Mouse (Mus musculus) gastrocnemius, postnatal 25 days (tissue): ENCODE data around the gene Gnb1l. TPM values are rescaled to one million over a fixed set of nuclear protein-coding genes. Genes with fewer than 3 reads are reported as not detected.
A peak's percentile ranks its signal among the peaks of the same experiment; 100 is the strongest.

ENCODE experiments used
- DNase-seq: peaks from one replicate; pipeline ENCODE4 v3.0.0; 2022
- total RNA-seq, 2 experiments: library from RNA; stranded (reverse); gene quantifications; 1 replicate in 1 of 2; 2 replicates in 1 of 2; pipeline ENCODE4 v1.2.3; 2021

The Gnb1l gene
- total RNA-seq, 2 experiments from 2014 or later: 3.4 to 3.6 TPM

DNA sequence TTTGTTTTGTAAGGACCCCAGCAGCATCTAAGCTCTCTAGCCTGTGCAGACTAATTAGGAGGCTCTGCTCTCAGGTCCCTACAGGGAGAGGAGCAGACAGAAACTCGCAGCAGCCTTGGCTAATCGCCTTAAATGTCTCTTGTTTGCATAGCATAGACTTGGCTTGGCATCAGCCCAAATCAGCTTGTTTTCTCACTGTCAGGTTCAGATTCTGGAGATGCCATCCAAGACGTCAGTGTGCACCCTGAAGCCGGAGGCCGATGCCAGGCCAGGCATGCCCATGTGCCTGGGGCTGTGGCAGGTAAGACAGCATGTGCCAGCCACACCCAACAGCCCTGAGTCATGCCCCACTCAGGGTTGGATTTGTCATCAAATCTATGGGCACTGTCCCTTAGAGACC lies 49.4 kb downstream of the Gnb1l start:
- no peak for DNase-seq

DNA sequence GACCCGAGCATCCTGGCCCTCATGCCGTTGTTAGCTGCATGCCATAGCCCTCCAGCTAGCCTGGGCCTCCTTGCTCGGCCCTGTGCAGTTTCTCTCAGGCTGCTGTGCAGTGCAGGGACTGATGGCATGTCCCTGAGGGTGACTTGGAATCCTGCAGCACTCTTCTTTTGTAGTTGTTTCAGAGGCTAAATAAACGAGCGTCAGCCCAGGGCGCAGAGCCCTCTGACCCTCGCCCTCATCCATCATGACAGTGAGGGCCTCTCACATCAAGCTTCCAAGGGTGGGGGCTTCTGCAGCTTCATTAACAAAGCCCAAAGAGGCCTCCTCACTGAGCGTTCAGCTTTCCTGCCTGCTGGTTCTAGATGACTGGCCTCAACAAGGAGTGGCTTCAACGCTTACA lies 53.1 kb downstream of the Gnb1l start:
- DNase-seq: no peak

DNA sequence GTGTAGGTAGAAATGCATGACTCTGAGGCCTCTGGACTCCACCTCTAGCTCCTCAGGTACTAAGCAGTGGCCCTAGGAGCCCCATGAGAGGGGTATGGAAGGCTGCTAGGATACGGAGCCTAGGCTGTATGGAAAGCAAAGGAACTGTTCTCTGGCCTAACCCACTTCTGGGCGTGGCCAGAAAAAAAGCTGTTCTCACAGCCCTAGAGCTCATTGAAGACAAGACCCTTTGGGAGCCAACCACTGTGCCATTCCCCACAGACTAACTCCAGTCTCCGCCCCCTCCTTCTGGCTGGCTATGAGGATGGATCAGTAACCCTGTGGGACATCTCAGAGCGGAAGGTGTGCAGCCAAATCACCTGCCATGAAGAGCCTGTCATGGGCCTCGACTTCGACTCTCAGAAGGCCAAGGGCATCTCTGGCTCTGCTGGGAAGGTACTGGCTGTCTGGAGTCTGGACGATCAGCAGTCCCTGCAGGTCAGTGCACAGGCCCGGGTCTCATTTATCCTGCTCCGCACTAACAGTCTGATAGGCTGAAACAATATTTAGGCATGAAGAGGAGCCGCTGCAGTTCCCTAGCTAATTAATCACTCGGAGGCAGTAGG lies 53.7 kb downstream of the Gnb1l start:
- DNase-seq: no peak

DNA sequence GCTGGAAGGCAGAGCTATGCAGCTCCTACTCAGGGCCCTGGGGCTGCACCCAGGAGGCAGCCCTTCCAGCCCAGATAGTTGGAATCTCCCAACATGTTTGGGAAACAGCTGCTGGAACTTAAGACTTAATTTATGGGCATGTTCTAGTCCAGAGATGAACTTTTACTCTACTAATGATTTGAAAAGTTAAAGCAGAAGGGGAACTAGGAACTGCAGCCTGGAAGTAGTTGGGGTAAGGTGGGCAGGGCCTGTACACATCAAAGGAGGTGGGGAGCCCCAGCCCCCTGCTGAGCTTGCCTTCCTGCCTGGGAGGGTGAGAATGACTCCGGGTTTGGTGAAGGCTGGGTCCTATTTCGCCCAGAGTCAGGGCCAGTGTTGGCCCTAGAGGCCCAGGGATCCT lies 56.2 kb downstream of the Gnb1l start:
- DNase-seq: no peak

DNA sequence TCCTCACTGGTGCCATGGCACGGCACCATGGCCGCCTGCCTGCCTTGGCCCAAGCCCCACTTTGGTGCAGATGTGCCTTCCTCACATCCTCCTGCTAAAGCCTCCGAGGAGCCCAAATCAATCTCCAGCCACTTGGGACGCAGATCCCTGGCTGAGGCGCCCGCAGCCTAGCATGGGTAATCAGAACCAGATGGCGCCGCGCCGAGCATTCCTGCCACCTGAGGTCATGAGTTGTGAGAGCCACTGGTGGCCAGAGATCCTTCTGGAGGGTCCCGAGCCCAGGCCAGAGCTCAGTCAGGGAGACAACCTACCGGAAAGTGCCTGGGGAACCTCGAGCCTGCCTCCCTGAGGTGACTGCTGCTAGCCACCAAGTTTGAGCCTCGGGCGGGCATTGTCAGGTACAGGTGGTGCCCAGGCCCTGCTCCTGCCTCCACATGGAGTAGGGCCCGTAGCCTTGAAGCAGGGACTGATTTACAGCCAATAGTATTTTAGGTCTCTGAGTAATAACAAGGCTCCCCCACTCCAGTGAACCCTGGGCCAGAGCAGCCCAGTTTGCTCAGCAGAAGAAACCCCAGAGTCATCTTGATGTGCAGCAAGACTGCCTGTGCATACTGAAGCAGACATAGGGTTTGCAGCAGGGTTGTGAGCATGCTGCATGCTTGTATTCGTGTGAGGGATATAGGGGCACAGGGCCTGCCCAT lies 56.9 kb downstream of the Gnb1l start:
- peak; percentile 45 for DNase-seq

DNA sequence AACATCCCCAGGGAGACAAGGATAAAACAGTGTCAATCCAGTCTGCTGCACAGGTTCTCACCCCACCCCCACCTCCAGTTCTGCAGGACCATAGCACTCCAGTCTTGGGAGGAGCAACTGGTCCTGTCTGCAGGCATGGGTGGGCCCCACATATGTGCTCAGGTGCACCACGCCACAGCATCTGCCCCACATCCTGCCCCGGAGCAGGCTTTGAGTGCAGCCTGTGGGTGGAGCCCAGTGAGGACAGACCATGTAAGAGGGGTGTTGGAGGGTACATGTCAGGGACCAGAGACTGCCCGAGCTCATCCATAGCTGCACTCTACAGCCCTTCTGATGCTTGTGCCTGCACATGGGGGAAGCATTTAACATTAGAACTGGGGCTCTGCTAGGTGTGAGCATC lies 57.9 kb downstream of the Gnb1l start:
- no peak for DNase-seq

DNA sequence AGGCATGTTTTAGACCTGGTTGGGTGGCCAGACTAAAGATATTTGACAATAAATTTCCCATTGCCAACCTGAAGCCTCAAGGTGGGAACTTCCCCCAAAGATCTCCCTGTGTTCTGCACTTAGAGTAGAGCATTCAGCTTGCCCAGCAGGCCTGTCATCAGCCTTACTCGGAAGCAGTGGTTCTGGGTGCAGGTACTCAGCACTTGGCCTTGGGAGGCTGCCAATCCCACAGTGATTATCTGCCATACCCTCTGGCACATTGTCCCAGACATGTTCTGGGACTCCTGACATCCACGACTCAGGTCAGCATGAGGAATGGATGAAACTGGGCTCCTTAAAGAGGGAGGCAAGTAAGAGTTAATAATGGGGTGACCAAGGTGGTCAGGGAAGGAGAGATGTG lies 66.0 kb downstream of the Gnb1l start:
- no peak for DNase-seq

DNA sequence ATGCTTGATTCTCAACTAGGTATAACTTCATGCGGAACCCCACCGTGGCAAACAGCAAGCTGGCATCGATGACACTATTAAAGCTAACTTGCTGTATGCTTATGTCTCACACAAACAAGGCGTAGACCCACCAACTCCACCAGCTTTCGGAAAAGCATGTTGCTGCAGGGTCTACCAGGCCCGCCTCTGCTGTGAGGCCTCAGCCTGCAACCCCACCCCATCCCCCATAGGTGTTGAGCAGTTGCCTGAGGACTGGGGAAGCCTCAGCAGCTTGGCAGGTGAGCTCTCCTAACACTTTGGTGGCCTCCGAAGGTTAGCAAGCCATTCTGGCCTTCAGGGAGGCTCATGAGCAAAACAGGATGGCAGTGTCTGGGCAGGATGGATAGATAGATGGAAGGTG lies 70.1 kb downstream of the Gnb1l start:
- no peak for DNase-seq

DNA sequence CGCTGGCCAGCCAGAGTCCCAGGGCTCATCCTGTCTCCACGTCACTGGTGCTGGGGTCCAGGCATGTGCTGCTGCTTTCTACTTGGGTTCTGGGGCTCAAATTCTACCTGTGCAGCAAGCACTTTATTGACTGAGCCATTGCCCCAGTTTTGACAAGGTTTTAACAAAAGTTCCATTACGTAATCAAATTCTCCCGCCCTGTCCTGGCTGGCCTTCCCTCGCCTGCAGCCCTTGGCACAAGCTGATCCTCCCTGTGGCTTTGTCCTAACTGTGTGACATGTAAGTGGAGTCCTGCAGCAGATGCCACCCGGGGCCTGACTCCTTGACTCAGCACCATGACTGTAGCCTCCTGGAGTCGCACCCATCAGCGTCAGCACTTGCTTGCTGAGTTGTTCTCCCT lies 75.7 kb downstream of the Gnb1l start:
- no peak for DNase-seq

DNA sequence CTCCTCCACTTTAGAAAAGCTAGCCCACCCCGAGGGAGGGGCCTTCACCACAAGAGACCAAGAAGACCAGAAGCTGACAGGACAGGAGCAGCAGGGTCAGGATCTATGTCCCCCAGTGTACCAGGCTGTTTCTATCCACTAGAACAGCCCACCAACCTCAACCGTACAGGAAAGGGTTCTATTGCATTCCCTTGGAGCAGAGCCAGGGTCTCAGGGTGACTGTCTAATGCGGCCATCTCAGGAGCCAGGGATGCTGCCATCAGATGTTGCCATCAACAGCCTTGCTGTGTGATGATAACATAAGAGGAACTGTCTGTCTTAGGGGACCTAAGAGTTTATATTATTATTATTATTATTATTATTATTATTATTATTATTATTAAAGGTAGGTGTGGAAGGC lies 78.6 kb downstream of the Gnb1l start:
- DNase-seq: no peak

DNA sequence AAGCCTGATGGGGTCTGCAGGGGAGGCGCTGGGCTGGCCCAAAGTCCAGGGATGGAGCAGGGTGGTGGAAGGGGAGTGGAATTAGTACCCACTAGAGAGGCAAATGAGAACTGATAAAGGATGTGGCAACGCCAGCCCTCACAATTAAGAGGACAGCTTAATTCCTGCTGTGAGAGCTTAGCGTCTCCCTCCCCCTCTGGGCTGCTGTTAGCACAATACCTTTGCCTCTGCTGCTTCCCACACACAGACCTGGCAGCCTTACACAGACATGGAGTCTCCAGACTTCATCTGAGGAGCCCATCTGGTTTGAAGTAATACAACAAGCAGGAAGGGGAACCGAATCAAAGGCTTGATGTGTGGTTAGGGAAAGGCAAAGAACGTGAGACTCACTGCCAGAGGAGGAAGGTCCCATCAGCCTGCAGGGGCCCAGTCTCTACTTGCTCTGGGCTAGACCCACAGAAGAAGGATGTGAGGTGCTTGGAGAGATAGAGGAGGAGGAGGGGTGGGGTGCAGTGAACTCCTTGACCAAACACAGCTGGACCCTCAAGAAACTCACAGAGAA lies 79.2 kb downstream of the Gnb1l start:
- no peak for DNase-seq

DNA sequence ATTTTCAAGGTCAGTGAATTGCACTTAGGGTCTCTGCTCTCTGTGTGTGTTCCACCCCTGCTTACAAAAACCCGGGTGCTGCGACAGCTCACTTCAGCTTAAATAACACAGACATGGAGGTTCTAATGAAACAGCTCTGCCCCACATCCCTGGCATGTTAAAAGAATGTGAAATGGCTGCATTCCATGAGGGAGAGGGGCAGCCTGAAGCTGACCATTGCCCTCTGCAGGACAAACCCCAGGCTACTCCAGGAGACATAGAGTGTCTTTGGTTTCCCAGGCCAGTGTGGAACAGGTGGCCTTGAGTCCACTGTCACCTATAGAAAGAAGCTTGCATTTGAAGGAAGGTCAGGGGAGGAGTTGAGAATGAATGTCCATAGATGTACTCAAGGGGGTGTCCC lies 81.9 kb downstream of the Gnb1l start:
- no peak for DNase-seq

DNA sequence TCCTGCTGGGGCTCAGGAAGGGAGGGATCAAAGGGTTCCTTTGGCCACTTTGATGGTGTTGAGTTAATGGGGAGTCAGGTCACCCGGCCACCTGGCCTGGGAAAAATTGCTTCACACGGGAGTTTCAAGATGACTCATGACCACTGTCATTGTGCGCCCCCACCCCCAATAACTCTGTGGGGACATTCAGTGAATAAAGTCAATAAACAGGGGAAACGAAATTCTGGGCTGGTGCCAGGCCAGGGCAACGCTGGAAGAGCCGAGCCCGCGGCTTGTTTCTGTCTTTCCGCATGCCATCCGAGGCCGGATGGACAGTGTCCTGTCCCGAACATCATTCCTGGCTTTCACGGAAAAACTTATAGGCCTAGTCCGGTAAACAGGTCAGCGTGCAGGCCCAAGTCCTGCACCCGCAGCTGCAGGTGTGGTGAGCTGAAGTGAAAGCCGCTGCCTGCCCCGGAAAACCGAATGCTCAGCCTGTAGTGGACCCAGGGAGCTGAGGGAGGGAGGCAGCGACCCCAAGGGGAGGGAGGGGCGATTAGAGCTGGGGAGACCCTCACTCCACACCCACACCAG lies 82.6 kb downstream of the Gnb1l start:
- no peak for DNase-seq

DNA sequence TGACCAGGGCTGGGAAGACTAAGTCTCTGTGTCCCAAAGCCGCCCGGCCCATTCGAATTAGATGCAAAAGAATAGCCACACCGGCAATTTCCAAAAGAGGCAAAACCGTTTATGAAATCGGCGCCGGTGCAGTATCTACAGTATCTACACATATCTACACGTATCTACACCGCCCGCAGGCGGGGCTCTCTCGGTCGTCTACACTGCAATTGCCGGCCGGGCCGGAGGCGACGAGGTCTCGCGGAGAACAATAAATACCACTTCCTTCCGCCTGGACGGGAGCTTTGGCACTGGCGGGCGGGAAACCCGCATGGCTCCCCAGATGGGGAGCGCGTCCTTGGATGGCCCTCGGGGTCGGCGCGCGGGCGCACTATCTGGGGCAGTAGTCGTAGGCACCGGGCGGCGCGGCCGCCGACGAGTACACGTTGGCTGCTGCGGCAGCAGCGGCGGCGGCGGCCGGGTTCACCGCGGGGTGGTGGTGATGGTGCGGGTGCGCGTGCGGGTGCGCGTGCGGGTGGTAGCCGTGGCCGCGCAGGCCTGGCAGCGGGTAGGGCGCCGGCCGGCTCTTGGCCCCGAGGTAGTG lies 83.2 kb downstream of the Gnb1l start:
- no peak for DNase-seq

DNA sequence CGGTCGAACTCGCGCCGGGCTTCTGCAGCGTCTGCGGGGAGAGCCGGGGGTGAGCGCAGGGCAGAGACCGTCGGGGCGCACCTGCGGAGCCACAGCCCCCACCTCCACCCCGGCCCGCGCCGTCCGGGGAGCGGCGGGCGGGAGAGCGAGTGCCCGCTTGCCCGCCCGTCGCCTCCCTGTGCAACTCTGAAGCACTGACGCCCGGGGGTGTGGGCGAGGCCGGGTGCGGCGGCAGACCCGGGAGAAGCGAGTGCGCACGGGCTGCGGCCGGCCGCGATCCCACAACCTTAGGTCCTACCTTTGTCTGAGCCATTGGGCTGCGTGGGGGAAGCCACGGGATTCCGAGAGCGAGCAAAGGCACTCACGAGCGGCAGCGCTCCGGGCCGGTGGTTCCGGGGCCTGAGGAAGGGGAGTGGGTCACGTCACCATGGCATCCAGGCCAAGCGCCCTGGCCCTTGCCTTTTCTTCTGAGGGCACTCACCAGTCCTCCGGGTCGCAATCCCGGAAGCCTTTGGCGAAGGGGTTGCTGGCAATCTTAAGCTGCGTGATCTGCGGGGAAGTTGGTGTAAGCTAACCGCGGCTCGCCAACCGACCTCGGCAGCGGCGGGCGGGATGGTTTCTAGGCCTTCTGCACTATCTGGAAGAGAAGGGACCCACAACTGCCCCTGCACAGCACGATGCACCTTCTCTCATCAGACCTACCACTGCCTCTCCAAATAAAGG lies 84.1 kb downstream of the Gnb1l start:
- DNase-seq: no peak

DNA sequence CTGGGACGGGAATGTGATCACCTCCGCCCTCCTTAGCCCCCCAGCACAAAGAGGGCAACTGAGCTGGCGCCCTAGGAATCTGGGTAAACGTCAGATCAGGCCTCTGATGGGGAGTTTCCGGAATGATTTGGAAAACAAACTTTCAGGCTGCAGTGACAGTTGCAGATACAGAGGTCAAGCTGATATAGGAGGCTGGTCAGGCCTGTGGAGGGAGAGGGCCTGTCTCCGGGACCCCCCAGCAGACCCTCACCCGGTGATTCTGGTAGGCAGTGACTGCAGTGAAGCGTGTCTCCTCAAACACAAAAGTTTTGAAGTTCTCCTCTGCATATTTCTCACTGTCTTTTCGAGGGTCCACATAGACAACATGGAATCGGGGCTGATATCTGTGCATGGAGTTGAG lies 84.7 kb downstream of the Gnb1l start:
- DNase-seq: no peak

DNA sequence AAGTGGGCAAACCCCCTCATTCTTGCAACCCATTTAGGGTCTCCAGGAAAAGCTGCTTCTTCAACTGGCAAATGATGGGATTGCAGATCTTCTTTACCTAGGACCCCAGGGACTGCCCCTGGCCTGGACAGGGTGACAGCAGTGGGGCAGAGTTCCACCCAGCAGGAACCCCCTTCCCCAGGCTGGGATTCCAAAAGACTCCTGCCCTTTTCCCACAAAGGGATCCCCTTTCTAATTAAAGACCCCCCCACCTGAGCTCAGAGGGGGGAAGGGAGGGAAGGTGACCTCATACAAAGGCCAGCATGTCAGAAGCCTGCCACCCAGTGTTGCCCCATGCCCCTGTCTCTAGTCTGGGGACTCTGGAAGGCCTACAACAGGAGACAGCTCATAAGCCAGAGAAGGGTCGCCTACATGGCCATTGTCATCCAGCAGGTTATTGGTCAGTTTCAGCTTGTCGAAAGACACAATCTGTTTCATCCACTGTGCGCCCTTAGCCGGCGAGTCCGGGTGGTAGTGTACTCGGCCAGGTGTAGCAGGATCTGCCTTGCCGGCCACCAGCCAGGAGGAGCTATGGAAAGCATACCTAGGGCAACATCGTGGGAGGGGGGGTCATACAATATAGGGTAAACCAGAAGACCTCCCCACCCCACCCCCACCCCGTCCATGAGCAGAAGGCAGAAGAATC lies 85.3 kb downstream of the Gnb1l start:
- no peak for DNase-seq

DNA sequence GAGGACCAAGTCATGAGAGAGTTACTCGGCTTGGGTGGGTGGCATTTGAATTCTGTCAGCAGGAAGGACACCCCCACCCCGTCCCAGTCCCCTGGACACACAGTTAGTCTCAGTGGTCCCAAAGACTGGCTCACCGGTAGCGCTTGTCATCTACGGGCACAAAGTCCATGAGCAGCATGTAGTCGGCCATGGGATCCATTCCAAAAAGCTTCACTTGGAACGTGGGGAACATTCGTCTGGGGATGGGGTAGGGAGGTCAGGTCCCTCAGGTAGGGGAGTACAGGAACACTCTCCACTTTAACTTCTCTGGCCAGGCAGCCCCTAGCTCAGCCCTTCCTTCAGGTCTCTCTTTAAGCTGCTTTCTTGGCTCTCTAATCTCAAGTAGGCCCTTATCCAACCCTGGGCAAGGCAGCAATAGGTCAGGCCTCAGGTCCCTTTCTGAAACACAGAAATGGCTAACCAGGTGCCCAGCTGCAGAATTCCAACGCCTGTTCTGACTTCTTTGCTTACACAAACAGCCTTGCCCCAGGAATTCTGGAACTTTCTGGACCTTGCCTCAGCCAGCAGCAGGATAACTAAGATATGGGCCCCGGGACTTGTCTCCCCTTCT lies 86.5 kb downstream of the Gnb1l start:
- no peak for DNase-seq

DNA sequence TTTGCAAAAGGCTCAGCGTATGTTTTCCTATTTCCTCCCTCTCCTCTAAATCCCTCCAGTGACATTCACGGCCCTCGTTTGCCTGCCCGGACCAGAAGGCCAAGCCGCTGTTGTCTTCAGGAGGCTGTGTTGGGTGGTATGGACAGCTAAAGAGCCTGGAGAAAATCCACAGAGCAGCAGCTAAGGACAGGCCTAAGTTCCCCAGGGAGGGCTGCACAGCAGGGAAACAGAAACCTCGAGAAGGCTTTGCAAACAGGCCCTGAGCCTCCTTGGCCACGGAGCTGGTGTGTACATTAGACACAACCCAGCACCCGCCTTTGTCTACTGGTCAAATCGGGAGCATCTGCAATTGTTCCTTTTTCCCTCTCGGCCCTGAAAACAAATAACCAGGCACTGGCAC lies 87.2 kb downstream of the Gnb1l start:
- no peak for DNase-seq

DNA sequence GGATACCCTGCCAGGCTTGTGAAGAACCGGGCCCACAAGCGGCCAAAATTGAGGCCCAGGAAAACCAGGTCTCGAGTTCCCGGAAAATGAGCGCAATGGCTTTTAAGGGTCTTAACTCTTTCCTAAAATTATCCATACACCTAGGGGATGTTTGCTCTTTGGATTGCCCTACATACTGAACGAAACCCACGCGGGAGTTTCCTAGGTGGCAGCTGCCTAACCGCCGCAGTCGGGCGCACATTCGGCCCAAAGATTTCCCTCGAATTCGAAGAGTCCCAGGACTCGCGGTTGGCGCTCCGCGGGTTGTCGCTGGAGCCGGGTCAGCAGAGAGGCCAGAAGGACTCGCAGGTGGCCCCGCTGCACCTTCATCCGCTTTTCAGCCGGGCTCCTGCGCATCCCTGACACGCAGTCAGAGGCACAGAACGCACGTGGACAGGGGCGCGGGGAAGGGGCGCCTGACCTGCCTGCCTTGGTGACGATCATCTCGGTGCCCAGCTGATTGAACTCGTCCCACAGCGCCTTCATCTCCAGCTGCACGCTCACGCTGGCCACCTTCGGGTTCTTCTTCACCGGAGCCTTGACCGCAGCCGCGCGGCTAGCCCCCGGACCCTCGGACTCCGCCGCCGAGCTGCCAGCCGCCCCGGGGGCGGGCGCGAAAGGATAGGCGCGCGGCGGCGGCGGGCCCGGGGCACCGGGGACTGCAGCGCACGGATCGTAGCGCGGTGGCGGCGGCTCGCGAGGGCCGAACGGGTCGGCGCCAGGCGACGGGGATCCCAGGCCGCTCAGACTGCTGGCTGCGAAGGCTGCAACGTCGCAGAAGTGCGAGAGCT lies 87.8 kb downstream of the Gnb1l start:
- no peak for DNase-seq
